Mouse (Mus musculus) forebrain, postnatal 0 days (tissue): ENCODE data around the gene Bag6. TPM values are rescaled to one million over a fixed set of nuclear protein-coding genes. Genes with fewer than 3 reads are reported as not detected.
A peak's percentile ranks its signal among the peaks of the same experiment; 100 is the strongest.
"Not testable (repeated sequence)": the region's sequence is repeated elsewhere in the genome, so short reads cannot be mapped to it uniquely, and the experiment has no call there.

Source experiments
- ATAC-seq: fragments of 200-750 bp; cut with Nextera tagmentation; 2 replicates; pipeline ENCODE4 v1.8.0; 2017; ENCODE audit warnings: mild to moderate bottlenecking, moderate library complexity
- DNase-seq: peaks from one replicate; pipeline ENCODE4 v3.0.0-alpha.2; 2015
- H3K27ac ChIP-seq: fragments of 300-500 bp; sonication (generic); 2 replicates; pipeline ENCODE4 v1.5.1; 2014; ENCODE audit warnings: low read depth, mild to moderate bottlenecking, antibody characterized with exemption, low read length, moderate library complexity, mixed read lengths
- H3K27me3 ChIP-seq: fragments of 300-500 bp; sonication (generic); 2 replicates; pipeline ENCODE4 v1.6.1; 2014; ENCODE audit warnings: mild to moderate bottlenecking, low read length, mixed read lengths; ENCODE audit not compliant: insufficient read depth
- H3K36me3 ChIP-seq: fragments of 300-500 bp; sonication (generic); 2 replicates; pipeline ENCODE4 v1.6.1; 2014; ENCODE audit warnings: mild to moderate bottlenecking, moderate library complexity; ENCODE audit not compliant: insufficient read depth
- H3K4me1 ChIP-seq: fragments of 300-500 bp; sonication (generic); 2 replicates; pipeline ENCODE4 v1.6.1; 2014; ENCODE audit warnings: antibody characterized with exemption; ENCODE audit not compliant: insufficient read depth
- H3K4me2 ChIP-seq: fragments of 300-500 bp; sonication (generic); 2 replicates; pipeline ENCODE4 v1.6.1; 2014; ENCODE audit warnings: low read depth, mild to moderate bottlenecking, moderate library complexity
- H3K4me3 ChIP-seq: fragments of 300-500 bp; sonication (generic); 2 replicates; pipeline ENCODE4 v1.5.1; 2014; ENCODE audit warnings: low read depth, low read length, mixed read lengths
- H3K9ac ChIP-seq: fragments of 300-500 bp; sonication (generic); 2 replicates; pipeline ENCODE4 v1.6.1; 2014; ENCODE audit warnings: mild to moderate bottlenecking
- H3K9me3 ChIP-seq: fragments of 300-500 bp; sonication (generic); 2 replicates; pipeline ENCODE4 v1.6.1; 2016; ENCODE audit warnings: low read length
- CTCF ChIP-seq: sonication (generic); IDR thresholded peaks from 2 replicates; pipeline ENCODE4 v1.5.1; 2016; ENCODE audit warnings: antibody characterized with exemption, control low read depth, low read depth
- WGBS: fragments of 180-500 bp; shearing (Covaris S2); extraction: QIAGEN DNeasy Blood & Tissue Kit; methylation state at CpG from one replicate; pipeline ENCODE4 v1.1.7; 2014; 5-methylcytosine and 5-hydroxymethylcytosine counted together
- polyA plus RNA-seq: library from polyadenylated mRNA; unstranded; fragments of >200 nt; fragmentation: Nextera tagmentation; extraction: Ambion mirVana; gene quantifications from 2 replicates; pipeline ENCODE4 v1.2.1, GENCODE M21; 2015
- total RNA-seq: library from RNA; depleted of rRNA; stranded (reverse); fragments of >200 nt; gene quantifications from 2 replicates; pipeline ENCODE4 v1.2.3, GENCODE M21; 2014

The Bag6 gene
- total and polyA plus RNA-seq, 2 experiments from 2014 or later: 71.9 to 340 TPM

DNA sequence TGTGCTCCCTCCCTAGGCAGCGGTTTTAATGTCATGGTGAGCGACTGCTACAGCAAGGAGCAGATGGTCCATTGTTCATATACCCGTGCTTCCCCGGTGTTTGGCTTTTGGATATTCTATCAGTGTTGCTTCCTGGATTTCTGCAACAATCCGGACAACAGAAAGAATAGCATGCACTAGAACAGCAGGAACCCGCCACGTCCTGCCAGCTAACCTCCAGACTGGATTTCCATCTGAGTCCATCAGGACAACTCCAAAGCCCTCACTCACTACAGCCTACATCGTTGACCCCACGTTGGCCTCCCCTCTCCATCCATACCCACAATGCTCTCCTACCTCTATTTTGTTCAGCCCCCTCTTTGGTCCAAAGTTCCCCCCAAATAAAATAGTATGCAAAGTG is 23.2 kb upstream of the Bag6 start:
- DNase-seq: no peak
- TF ChIP-seq CTCF: no peak
- no peak for ATAC-seq
- H3K27ac ChIP-seq: no peak overlapping the region
- no peaks in the 10 kb centered on the region for H3K9me3 ChIP-seq
- no peak overlapping the region for H3K4me2 ChIP-seq
- H3K4me1 ChIP-seq: no peaks in the 10 kb centered on the region
- WGBS: 69% methylated on average over 9 of the region's 9 CpGs
- peaks cover 27% of the 10 kb centered on the region for H3K36me3 ChIP-seq
- no peak overlapping the region for H3K4me3 ChIP-seq
- no peaks in the 10 kb centered on the region for H3K27me3 ChIP-seq
- no peak overlapping the region for H3K9ac ChIP-seq

GRCm38 (mm10) chr17:35115046-35116019 is 19.6 kb upstream of the Bag6 start, which contains the start of gene Ly6g5b:
Gene Ly6g5b, minus strand, starts transcription at chr17:35115428.
- H3K9me3 ChIP-seq: no peaks in the 10 kb centered on the region
- no peaks in the 10 kb centered on the region for H3K4me1 ChIP-seq
- H3K4me2 ChIP-seq: no peak within 1 kb of the TSS
- H3K27ac ChIP-seq: no peak within 1 kb of the TSS
- no peaks in the 10 kb centered on the region for H3K27me3 ChIP-seq
- WGBS: 85% methylated on average over 8 of the region's 8 CpGs
- no peak for ATAC-seq
- peaks cover 48% of the 10 kb centered on the region for H3K36me3 ChIP-seq
- DNase-seq: peak; percentile 10
- peak; percentile 47 for TF ChIP-seq CTCF
- H3K9ac ChIP-seq: no peak within 1 kb of the TSS
- no peak within 1 kb of the TSS for H3K4me3 ChIP-seq

DNA sequence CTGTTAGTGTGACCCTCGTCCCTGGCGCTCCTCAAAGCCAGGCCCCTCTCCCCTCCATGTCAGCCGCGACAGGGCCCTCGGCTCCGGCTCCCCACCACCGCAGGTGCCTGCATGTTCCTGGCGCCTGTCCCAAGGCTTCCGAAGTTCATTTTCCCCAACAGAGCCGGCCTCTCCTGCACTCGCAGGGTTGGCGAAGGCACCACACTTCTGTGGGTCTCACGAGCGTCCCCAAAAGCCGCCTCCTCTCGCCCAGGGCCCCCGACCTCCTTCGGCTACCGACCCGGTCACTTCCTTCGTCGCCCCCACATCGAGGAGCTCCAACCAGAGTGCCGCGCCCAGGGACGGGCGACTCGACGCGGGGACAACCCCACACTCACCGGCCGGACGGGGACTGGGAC is 14.2 kb upstream of the Bag6 start:
- no peaks in the 10 kb centered on the region for H3K9me3 ChIP-seq
- H3K9ac ChIP-seq: peak overlapping the region; percentile 77
- H3K27ac ChIP-seq: peak overlapping the region; percentile 46; the same call in 1 of the 2 replicates
- ATAC-seq: no peak
- peaks cover 3% of the 10 kb centered on the region for H3K4me1 ChIP-seq
- H3K4me2 ChIP-seq: peak overlapping the region; percentile 91
- H3K27me3 ChIP-seq: no peaks in the 10 kb centered on the region
- H3K4me3 ChIP-seq: peak overlapping the region; percentile 74
- WGBS: 1% methylated on average over 33 of the region's 33 CpGs
- peaks cover 40% of the 10 kb centered on the region for H3K36me3 ChIP-seq
- TF ChIP-seq CTCF: no peak
- DNase-seq: no peak

GRCm38 (mm10) chr17:35121143-35121799 is 13.7 kb upstream of the Bag6 start, which contains the start of gene Gpank1:
Gene Gpank1, plus strand, starts transcription at chr17:35121455.
- H3K4me2 ChIP-seq: peak within 1 kb of the TSS; percentile 91
- ATAC-seq (peak; percentile 95), DNase-seq (peak; percentile 99)
- H3K9me3 ChIP-seq: no peaks in the 10 kb centered on the region
- peaks cover 35% of the 10 kb centered on the region for H3K36me3 ChIP-seq
- no peaks in the 10 kb centered on the region for H3K27me3 ChIP-seq
- peak; percentile 7; the same call in 1 of the 2 replicates for TF ChIP-seq CTCF
- peak within 1 kb of the TSS; percentile 94 for H3K27ac ChIP-seq
- WGBS: under 1% methylated on average over 50 of the region's 50 CpGs
- H3K4me3 ChIP-seq: peak within 1 kb of the TSS; percentile 74
- peak within 1 kb of the TSS; percentile 77 for H3K9ac ChIP-seq
- peaks cover 3% of the 10 kb centered on the region for H3K4me1 ChIP-seq

DNA sequence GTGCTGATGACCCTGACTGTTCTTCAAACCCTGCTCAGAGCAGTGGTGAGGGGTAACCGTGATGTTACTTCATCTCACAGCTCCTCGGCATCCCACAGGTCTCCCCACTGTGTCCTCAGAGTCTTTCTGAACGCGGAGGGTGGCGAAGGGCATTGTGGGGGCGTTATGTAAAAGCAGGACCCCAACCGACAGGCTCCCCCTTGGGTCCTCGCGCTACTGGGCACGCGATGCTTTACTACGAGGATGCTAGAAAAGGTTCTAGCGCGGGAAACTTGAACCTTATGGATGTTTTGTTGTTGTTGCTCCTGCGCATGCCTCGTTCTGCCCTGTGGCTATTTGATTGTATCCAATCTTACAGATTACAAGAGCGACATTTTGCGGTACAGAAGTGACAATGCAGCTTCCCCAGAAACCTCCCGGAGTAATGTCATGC is 13.1 kb upstream of the Bag6 start, which contains the start of gene Csnk2b:
Gene Csnk2b (minus strand): TSS at position 183 of the 433 bp plus-strand sequence.
- Histone ChIP-seq H3K27ac (peak within 1 kb of the TSS; percentile 94), H3K4me2 (peak within 1 kb of the TSS; percentile 91), H3K4me3 (peak within 1 kb of the TSS; percentile 74), H3K4me1 (peaks cover 8% of the 10 kb centered on the region), H3K9me3 (no peaks in the 10 kb centered on the region), H3K27me3 (no peaks in the 10 kb centered on the region), H3K36me3 (peaks cover 29% of the 10 kb centered on the region), H3K9ac (peak within 1 kb of the TSS; percentile 77)
- 2% methylated on average over 19 of the region's 19 CpGs for WGBS
- peak; percentile 66 for TF ChIP-seq CTCF
- ATAC-seq (peak; percentile 38), DNase-seq (peak; percentile 90)

- H3K4me2 ChIP-seq, H3K9ac ChIP-seq, H3K27me3 ChIP-seq, H3K4me3 ChIP-seq, DNase-seq, H3K9me3 ChIP-seq, H3K27ac ChIP-seq, ATAC-seq: not testable (repeated sequence)
- H3K36me3 ChIP-seq: peaks cover 17% of the 10 kb centered on the region
- peaks cover 11% of the 10 kb centered on the region for H3K4me1 ChIP-seq
- 91% methylated on average over 9 of the region's 9 CpGs for WGBS
These were observed 11.7 kb upstream of the Bag6 start for GRCm38 (mm10) chr17:35123287-35123686.

DNA sequence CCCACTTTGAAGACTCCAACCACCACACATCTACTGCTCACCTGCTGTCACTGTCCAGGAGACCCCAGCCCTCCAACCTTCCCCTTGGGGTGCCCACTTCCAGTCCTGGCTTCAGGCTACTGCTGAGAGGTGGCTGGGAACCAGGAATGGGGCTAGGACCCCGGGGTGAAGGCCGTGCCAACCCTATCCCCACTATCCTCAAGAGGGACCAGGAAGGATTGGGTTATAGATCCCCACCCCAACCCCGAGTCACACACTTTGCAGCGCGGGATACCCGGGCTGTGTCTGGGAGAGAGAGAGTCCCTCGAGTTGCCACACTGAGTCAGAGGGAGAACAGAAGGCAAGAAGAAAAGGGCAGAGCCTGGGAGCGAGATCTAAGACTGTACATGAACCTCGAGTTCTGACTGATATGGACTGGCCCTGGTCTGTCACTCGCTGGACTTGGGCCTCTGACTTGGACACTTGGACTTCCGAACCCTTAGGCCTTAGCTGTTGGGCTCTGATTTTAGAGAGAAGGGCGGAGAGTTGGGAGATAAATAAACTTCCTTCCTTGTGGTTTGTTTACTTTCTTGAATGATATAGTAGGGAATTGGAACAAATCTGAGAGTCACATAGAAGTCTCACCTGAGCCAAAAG is 10.6 kb upstream of the Bag6 start:
- not testable (repeated sequence) for H3K9me3 ChIP-seq, H3K4me3 ChIP-seq, H3K9ac ChIP-seq, H3K4me2 ChIP-seq, ATAC-seq, H3K27ac ChIP-seq, H3K27me3 ChIP-seq, DNase-seq
- peaks cover 11% of the 10 kb centered on the region for H3K4me1 ChIP-seq
- H3K36me3 ChIP-seq: peaks cover 13% of the 10 kb centered on the region; the same call in 1 of the 2 replicates
- WGBS: 97% methylated on average over 12 of the region's 12 CpGs
